Mouse (Mus musculus) right cerebral cortex, adult 18-20 months (tissue): ENCODE data around the gene Pign.

Experiments
- DNase-seq: peaks from one replicate; pipeline ENCODE4 v3.0.0; 2022; ENCODE audit warnings: mixed read lengths

Gene Pign

DNA sequence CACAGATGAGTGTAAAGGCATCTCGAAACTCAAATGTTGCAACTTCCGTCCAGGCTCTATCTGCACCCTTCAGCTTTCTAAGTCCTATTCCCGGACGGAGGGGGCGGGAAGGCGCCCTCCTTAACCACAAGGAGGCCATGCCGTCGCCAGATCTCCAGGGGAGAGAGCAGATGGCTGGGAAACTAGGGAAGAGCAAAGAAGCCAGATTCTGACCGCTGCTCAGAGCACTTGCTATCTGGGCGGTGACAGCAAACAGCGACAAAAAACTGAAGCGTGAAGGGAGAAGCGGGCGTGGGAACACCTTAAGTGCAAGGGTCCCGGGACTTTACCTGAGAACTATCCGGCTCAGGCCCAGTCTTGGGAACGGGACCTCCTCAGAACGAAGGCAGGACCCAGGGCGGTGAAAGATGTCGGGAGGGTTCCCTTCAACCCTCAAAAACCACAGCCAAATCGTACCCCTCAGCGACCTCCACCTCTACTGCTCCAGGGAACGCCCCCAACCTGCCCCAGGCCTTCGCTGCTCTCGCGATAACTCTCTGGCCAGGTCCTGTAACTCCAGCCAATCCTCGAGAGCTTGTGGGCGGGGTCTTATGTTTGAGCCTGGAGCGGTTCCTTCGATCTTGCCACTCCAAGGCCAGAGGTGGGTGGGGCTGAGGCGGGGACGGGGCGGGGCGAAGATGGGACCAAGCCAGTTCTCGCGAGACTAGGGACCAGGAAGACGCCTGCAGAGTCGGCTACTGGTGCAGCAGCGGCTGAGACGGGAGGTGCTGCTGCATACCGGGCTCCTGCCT, at the start of gene Pign, which contains the start of gene Relch:
TSS of gene Pign (minus strand) at position 507 of the 791 bp plus-strand sequence.
TSS of gene Relch (plus strand) at position 691 of the 791 bp plus-strand sequence.
- peak; percentile 99 for DNase-seq

DNA sequence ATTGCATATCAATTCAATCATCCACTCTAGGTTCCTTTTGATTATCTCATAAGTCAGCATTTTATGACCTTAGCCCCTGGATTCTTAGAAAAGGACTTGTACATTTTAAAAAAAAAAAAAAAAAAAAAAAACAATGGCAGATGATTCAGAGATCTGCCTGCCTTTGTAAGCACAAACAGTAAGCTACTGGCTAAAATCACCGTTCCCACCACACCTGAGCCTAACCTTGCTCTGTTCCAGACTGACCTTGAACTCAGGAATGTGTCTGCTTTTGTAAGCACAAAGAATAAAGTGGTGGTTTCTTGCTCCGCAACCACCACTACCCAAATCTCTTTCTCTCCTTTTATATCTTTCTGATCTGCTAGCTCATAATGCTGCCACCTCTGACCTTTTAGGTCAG, 49.3 kb upstream of the Pign start:
- no peak for DNase-seq

DNA sequence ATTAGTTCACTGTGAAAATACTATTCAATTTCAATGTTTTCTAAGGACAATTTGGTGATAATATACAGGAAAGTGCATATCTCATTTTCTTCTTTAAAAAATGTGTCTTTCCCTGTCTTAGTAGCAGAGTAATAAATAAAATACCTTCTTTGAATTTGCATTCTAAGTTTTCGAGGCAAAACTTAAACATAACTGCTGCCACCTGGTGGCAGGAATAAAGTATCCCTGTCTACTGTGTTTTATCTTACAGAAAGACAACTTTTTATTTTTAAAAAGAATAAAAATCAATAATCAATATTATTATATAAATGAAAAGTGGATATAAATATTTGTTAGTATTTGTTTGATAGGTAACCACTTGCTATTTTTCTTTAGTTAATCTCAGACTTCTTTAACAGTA, 47.8 kb upstream of the Pign start:
- DNase-seq = no peak

DNA sequence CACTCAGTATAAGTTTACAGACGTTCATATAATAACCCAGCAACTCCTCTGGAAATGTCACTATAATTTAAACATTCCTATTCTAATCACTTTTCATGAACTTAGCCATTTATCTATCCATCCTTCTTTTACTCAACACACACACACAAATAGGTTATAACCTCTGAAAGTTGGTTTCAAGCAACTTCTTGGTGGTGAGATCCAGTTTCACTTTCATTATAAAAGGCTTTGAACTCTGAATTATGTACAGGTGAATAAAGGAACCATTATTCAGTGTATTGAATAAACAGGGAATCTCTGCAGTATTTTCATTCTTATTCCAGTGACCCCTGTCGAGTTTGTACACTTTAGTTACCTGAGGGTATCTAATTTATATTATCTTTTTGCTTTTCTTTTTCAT, 45.9 kb upstream of the Pign start:
- no peak for DNase-seq

DNA sequence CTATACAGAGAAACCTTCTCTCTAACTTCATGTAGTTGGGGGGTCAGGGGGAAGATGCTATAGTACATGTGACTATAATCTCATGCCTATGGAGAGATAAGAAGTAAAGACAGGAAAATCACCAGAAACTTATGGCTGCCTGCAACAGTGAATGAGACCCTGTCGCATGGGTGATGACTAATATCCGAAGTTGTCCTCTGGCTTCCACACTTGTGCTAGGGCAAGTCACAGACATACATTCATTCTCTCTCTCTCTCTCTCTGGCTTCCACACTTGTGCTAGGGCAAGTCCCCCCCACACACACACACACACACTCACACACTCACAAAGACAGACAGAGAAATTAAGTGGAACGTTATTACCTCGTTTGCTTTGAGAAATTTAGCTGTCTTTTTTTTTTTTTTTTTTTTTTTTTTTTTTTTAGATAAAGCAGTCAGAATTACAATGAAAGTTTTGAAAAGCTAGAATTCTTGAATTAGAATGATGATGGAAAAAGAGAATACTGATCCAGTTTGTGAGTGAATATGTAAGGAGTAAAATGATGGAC, 37.6 kb upstream of the Pign start:
- DNase-seq = no peak

DNA sequence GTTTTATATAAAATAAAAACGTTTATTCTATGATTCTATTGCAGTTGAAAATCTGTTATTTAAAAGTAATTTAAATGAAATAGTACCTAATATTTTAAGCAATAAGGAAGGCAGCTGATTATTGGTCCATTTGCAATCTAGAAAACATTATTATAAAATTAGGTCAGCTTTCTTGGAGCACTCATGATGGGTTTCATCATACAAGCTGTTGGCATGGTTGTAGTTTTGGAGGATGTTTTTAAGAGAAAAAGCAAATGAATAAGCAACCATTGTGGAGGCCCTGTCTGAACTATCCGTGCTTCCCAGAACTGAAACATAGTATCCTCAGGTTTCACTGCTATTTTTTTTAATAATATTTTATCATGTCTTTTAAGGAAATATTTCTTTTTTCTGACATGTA, 32.1 kb upstream of the Pign start:
- DNase-seq = no peak

DNA sequence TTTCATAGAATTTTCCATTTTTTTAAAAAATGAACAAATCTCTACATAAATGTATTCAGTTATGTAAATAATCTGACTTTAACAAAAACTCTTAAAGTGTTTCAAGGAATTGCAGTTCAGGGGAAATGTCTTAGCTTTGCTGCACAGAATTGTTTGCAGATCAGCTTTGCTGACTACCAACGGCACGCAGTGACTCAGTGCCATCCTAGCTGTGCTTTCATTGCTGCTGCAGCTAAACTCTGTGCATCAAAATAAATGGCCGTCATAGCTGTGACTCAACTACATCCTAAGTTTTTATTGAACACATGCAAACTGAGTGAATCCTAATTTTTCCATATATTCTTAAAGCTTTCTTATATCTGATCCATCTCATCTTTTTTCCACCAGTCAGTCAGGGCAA, 22.0 kb upstream of the Pign start:
- peak; percentile 13 for DNase-seq

DNA sequence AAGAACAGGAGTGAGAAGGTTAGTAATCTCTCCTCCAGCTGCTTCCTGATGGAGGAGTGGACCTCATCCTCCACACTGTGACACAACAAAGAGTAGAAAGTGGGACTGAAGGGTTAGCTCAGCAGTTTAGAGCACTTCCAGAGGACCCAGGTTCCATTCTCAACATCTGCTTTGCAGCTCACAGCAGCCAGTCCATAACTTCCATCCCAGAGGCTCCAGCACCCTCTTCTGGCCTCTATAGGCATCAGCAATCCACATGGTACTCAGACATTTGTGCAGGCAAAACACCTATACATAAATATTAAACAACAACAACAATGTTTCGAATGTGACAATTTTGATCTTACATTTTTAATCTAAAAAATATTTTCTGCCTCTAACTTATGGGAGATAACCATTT, 17.1 kb upstream of the Pign start:
- no peak for DNase-seq

DNA sequence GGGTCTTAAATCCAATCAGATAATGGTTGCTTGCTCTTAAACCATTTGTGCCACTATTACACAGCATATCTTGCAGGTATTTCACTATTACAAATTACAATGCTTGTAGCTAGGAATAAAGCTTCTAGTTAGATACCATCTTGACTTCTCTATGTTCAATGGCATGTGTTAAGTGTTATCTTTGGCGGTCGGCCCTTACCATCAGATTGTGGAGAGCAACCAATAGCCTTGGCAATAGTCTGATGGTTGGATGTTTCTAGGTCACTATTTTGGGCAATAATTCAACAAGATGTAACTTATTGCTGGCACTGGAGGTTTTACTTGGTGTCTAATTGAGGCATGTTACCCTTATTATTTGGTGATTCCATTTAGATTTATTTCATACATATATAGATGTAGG, 11.3 kb upstream of the Pign start:
- DNase-seq = no peak

DNA sequence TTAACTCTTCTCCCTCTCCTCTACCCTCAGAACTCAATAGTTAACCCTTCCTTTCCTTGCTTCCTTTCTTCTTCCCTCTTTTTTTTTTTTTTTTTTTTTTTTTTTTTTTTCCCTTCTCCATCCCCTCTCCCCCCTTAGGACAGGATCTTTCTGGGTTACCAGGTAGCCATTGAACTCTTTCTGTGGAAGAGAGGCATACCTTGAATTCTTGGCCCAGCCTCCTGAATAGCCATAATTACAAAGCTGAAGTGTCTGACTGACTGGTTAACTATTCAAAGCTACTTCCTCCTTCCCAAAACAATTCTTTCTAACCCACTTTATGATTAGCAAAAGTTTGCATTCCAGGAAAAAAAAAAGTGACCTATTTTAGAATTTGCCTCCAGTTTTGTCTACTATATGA, 6.2 kb upstream of the Pign start:
- DNase-seq = no peak

DNA sequence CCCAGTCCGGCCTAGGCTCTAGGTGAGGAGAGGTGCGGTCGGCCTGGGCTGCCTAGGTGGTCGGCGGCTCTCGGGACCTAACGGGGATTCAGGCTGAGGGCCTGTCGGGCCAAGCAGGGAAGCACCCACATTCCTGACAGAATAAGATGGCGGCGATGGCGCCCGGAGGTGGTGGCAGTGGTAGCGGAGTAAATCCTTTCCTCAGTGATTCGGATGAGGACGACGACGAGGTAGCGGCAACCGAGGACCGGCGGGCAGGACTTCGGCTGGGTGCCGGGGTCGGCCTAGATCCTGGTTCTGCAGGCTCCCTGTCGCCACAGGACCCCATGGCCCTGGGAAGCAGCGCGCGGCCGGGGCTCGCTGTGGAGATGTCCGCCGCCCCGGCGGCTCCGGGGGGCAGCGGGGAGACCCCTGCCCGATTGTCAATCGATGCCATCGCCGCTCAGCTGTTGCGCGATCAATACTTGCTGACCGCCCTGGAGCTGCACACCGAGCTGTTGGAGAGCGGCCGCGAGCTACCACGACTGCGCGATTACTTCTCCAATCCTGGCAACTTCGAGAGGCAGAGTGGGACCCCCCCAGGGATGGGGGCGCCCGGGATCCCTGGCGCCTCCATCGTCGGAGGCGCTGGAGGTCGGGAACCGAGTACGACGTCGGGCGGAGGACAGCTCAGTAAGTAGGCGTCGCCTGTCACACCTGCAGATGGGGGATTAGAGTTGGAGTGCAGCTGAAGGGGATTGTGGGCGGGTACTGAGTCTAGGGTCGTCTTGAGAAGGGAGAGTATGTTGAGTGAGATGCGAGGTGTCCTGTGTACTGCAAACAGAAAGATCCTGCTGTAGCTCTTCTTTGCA, 710 bp upstream of the Pign start:
- no peak for DNase-seq

DNA sequence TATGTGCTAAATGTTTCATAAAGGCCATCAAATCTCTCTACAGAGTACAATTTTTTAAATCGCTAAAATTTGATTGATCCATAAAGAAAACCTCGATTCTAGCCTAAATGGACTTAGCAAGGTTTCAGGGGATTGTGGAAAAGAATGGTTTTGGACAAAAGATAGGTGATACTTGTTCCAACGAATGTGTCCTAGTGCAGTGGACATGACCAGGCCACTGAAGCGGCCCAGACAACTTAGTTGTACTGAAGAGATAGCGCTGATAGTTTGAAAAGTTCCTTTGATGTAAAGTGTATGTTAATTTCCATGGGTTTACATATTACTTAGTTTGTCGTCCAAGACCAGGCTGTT, 682 bp downstream of the Pign start:
- DNase-seq = no peak

DNA sequence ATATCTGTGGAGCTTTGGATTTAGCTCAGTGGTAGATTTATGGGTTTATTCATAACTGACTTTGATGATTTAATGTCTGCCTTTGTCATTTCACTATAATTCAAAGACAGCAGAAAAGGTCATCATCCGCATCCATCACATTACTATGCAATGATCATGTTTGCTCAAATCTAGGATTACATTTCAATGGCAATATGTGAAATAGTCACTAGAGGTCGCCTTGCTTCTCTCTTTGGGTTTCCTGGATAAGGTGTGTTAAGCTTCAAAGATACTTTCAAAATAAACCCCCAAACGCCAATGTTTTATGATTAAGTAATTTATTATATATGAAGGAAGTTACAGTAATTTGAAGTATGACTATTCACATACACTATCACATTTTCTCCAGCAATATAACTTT, 3.5 kb downstream of the Pign start:
- DNase-seq = peak; percentile 40

DNA sequence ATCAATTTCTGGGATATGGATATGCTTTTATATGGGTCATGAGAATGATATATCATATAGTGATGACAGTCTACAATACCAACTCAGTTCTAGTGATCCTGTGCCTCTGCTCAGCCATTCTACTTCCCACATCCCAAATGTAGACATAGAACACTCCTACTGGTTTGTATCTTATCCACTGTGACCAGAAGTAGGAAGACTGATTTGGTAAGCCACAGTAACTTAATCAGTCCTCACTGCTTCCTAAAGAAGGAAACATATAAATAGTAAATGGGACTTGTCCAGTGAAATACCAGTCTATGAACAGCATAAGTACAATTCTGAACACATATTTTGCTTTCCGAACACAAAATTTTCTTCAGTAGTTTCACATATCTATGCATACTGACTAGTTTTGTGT, 9.5 kb downstream of the Pign start:
- no peak for DNase-seq

DNA sequence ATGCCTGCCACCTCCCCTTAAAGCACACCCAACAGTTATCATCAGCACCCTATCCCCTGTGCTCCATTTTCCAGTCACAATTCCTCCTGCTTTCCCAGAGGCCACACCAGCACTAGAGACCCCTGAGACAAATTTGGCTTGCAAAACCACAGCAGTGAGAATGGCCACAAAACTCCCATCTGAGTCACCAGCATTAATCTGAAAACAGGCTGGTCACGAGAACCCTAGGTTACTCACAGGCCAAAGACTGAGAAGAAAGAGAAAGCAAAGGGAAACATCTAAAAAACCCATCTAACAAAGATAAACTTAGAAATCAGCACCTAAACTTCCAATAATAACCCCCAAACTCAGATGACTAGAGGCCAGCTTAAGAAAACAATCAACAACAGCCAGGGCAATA, 12.8 kb downstream of the Pign start:
- no peak for DNase-seq

DNA sequence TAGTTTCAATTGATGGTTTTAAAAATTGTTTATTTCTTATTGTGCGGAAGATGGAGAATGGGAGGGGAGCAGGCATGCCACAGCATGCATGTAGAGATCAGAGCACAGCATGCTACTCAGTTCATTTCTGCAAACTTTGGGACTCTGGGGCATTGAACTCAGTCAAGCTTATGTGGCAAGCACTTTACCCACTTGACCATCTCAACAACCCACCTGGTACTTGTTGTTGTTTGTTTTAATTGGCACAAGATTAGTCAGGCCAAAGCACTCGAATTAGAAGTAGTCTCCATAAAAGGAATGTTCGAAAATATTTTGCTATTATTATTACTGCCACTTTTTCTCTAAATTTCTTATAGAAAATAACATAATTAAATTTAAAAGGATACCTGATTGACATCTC, 19.4 kb downstream of the Pign start:
- no peak for DNase-seq

DNA sequence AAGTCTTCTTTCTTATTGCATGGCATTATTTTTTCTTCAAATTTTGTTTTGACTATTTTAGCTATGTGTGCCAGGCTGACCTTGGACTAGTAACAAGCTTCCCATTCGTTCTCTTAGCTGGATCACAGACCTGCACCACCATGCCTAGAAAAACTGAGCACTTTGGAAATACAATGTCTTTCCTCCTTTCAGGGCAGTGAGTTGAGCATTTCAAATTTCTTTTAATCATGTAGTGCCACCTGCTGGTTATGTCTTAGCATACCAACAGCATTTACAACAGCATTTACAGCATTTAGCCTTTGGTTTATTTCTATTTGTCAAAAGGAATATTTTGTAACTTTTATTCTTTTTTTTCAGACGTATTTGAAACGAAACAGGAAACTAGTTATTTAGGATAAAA, 33.0 kb downstream of the Pign start:
- DNase-seq = peak; percentile 24

DNA sequence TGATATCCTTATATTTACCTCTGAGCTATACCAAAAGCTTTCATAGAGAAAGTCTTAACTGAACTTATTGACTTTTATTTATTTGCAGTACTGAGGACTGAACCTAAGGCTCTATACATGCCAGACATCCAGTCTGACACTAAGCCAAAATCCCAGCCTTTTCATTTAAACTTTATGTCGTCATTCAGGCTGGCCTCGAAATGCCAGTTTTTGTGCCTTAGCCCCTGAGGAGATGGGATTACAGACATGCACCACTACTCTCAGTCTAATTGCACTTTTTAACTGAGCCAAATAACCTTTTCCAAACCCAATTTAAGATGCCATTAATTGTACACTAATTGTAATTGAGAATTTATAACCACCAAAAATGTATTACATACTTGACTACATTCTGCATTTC, 73.8 kb downstream of the Pign start:
- no peak for DNase-seq

DNA sequence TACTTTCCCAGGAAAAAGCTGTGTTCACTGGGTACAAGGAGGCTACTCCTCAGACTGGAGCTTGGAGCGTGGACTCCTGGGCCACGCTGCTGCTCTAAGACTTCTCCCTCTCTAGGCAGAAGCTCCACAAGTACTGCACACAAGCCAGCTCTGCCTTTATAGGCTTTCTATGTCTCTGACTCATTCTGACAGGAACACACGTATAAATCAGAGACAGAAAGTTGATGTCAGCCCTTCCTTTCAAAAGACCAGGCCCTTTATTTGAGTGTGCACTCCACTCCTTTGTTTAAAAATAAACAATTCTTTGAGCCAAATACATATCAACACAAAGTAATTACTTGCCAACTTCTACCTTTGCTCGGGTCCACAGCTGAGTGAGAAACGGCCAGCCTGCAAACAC, 74.8 kb downstream of the Pign start:
- DNase-seq = no peak

DNA sequence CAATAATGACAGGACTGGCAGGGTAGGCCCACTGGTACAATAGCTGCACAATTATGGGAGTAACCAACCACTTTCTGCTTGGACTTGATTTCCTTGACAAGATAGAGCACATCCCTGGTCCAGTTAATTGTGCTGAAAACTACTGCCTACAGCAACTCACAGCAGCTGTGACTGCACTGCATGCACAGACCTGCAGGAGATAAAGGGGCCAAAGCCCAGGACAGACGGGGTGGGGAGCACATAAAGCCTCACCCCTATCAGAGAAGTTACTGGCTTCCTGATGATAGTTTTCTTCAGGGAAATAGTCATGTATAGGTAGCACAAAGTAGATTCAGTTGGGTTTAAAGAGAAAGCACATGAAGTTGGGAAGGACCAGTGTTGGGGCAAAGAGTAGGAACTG, 80.7 kb downstream of the Pign start:
- DNase-seq = no peak

DNA sequence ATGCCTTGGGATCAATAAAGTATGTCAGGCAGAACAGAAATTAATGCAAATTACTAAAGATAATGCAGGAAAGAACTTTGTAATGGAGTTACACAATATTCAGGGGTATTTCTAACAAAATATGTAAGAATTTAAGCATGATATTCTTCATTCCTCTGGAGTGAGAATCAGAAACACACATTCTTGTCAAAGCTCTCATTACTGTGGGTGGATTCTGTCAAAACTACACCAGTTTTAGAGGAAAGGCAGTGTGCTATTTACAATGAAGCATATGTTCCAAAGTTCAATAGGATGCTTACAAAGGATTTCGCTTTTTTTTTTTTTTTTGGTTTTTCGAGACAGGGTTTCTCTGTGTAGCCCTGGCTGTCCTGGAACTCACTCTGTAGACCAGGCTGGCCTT, 82.6 kb downstream of the Pign start:
- DNase-seq = no peak

DNA sequence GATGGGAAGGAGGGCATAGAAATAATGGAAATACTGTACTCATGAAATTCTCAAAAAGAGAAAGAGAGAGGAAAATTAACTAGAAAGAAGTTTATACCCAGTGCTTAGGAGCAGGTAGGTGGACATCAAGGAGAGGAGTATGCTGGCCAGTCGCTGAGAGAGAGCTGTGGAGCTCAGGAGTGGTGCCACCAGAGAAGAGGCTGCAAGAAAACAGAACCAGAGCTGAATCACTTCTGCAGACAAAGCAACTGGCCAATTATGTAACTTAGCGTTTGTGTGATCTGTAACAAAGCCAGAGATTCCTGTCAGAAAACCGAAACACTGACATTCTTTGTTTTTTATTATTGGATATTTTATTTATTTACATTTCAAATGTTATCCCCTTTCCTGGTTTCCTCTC, 97.4 kb downstream of the Pign start:
- no peak for DNase-seq

DNA sequence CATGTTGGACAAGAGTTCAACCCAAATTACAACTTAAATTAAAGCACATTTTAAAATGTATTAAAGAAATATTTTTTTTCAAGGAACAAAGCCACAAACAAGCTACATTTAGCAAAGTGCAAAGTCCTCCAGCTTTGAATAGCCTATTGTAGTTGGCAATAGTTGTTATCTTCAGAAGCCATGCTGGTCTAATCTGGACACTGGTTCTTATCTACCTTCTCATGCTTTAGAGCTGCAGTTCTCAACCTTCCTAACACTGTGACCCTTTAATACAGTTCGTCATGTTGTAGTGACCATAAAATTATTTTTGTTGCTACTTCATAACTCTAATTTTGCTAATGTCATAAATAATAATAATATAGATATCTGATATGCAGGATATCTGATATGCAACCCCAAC, 99.2 kb downstream of the Pign start:
- no peak for DNase-seq

DNA sequence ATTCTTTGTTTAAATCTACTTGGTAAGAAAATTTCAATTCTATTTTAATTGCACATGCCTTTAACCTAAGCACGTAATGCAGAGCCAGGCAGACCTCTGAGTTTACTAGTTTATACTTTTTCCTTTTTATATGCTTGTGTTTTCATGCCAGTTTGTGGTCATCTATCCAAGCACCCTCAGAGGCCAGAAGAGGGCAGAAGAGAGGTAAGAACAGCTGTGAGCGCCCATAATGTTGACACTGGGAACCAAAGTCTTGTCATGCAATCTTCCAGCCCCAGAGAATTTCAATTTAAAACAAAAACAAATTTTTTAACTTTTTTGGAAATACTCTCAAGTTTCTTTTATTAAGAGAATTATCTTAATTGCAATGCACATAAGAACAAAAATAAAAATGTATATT, 99.7 kb downstream of the Pign start:
- DNase-seq = no peak
